Mouse (Mus musculus): ENCODE data around the gene Enho.
A peak's percentile ranks its signal among the peaks of the same experiment; 100 is the strongest.

Enho gene

DNA sequence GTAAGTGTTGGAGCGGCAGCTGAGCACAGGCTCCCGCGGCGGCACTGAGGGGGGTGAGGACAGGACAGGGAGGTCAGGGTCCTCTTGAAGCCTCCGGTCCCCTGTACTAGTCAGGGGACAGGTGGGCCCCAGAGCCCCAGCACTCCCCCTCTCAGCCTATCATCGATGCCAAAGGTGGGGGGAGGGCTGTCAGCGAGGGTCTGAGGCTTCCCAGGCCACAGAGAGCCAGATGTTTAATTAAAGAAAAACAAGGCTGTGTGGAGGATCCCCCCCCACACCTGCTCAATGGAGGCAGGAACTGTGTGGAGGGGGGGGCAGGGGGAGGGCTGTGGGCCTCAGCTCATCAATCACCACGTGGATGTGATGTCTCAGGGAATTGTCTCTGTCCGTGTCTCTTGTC is 23.5 kb upstream of the Enho start:
- no peak for DNase-seq (ENCODE audit: low spot score in 2 of 2)

DNA sequence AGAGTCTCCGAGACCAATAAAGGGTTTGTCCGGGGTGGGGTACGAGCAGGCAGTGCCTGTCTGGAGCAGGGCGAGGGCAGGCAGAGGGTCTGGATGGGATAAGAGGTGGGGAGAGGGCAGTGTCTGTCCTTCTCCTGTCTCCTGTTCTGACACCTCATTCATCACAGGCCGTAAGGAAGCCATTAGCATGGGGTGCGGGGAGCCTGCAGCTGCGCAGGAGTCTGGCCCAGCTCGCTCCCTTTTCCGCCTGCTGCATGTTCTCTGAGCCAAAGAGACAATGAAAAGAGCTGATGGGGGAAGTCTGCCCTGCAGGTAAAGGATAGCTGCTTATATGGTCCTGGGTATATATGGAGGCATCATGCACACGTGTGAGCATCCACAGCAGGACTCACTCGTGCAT is 22.6 kb upstream of the Enho start:
- DNase-seq (ENCODE audit: low spot score in 2 of 2) = no peak

DNA sequence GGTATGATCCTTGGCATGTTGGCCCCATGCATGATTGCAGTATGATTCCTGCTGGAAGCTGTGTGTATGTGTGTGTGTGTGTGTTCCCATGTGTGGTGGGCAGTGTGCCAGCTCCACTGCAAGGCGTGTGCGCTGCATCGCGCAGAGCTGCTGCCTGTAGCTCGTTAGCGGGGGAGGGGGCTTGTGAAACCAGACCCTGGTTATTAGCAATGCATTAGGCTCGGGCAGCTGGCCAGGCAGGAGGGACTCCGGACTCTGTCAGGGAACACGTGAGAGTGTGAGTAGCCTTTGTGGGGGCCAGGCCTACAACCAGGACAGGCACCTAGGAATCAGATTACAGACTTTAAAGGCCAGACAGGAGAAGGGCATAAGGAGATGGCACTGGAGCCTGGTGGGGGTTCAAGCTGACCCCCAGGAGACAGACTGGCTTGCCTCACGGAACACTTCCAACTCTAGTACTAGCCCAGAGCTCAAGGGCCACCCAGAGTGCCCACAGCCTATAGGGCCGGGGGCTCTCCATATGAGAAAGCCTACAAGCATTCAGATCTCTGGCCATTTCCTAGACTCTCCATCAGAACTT is 20.8 kb upstream of the Enho start:
- no peak for DNase-seq (ENCODE audit: low spot score in 2 of 2)

DNA sequence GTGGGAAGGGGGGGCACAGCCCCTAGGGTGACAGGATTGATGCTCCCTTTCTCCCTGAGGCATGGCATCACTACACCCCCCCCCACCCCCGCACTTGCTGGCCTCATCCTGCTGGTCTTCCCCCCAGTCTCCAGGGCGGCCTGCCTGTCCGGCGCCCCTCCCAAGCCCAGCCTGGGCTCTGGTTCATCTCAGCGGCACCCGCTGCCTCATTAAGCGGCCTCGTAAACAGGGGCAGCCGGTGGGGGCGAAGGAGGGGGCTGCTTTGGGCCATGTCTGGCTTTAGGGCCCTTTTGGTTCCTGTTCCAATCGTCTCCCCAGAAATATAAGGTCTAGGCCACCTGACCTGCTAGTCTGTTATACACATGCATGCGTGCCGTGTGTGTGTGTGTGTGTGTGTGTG is 19.4 kb upstream of the Enho start:
- DNase-seq (ENCODE audit: low spot score in 2 of 2) = no peak

DNA sequence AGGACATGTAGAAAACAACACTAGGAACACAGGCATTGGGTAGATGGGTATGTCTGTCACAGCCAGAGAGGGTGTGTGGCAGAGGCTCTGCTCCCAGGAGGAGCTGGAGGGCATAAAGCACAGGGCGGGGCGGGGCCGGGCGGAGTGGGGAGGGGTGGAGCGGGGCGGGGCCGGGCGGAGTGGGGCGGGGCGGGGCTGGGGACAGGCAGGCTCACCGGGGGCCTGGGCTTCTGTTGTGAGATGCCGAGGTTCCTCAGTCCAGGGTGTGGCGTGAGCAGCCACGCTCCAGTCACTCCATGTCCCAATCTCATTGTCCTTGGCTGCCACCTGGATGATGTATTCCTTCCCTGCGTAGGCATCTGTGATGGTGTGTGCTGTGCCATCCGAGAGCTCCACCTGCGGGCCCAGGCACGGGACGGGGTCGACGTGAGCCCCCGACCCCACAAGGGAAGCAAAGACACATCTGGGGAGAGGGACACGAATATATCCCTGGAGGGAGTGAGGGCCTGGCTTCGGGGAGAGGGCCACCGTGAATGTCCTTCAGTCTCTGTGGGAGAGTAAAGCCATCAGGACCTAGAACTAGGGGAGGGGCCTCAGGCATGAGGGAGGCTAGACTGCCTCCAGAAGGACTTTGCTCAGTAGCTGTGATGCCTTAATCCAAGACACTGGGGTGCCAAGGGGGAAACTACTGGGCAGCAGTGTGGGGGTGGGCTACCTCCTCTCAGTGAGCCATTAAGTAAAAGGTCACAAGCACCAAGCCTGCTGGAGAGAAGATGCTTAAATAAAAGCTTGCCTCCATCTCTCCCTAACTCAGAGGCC is 18.7 kb upstream of the Enho start:
- DNase-seq (ENCODE audit: low spot score in 2 of 2) = no peak

DNA sequence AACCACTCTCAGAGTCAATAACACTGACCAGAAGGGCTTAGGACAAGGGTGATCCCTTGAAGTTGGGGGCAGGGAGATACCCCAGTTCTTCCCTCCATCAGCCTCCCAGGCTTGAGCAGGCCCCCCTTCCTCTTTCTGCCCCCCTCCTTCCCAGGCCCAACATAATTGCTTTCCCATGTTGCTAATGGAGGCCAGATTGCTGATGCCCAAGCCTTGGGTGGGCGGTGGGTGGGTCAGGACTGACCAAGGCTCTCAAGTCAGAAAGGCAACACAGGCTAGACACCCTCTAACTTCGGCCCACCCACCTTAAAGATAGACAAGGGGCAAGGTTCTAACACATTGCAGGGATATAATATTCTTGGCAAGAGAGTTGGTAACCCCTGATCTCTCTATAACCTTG is 15.4 kb upstream of the Enho start:
- no peak for DNase-seq (ENCODE audit: low spot score in 2 of 2)

DNA sequence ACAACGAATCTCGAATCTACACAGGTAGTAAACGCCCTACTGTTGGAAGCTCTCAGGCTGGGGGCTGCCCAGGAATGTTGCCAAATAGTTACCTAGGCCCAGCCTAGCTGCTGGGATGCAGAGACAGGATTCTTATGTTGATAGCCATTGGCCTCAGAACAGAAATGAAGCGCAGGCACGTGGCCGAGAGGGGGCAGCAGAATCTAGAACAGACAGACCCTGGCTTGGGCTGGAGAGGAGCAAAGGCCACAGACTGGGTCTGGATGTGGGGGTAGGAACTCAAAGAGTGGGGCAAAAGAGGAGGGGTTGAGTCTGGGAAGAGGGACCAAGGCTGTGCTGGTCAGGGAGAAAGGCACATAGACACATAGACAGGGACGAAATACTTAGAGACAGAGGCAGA is 14.1 kb upstream of the Enho start:
- DNase-seq (ENCODE audit: low spot score in 2 of 2) = peak in 1 of 2 experiments; percentile 53

DNA sequence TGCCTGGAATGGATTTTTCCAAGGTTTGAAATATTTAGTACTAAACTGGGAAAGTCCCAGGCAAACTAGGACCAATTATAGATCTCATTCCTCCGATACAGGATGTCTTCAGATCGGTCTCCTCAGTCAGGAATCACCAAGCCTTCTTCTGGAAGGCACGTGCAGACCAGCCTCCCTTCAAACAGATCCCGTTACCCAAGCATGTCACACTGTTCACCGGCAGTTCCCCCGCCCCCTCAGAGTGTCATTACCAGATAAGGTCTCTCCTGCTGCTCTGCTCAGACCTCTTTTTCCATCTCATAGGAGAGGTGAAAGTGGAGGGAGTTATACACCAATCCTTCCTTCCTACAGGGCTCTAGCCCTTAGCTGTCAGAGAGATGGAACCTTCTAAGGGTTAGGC is 13.6 kb upstream of the Enho start:
- DNase-seq (ENCODE audit: low spot score in 2 of 2) = no peak

DNA sequence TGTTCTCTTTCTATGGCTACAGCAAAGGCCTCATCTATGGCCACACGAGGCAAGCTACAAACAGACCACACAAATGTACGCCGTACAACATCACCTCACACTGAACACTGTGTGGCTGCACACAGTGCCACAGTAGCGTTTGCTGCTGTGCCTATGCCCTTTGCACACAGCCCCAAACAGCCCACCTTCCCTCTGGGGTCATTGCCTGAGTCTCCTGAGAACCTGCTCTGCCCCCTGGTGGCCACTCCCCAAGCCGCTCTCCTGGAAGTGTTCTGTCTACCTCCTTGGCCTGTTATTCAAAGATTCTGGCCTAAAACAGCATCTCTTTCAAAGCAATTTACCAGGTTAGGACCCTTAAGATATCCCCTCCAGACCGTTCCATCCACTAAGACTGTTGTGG is 13.2 kb upstream of the Enho start:
- peak in 1 of 2 experiments; percentile 73 for DNase-seq (ENCODE audit: low spot score in 2 of 2)

DNA sequence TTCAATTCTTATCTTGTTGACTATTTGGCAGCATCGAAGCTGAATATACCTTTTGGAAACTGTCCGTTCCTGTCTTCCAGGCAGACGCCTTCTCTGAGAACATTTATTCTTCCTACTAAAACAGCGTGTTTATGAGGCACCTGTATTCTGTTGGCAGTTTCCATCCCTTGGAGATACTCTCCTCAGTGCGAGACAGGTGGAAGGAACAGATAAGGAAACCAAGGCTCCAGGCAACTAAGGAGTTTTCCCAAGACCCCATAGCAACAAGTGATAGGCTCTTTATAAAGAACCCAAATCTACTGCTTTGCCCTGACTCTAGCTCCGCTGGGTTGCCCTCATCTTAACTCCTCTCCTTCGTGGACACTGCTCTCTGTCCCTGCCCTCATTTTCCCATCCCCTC is 8.5 kb upstream of the Enho start:
- no peak for DNase-seq (ENCODE audit: low spot score in 2 of 2)

DNA sequence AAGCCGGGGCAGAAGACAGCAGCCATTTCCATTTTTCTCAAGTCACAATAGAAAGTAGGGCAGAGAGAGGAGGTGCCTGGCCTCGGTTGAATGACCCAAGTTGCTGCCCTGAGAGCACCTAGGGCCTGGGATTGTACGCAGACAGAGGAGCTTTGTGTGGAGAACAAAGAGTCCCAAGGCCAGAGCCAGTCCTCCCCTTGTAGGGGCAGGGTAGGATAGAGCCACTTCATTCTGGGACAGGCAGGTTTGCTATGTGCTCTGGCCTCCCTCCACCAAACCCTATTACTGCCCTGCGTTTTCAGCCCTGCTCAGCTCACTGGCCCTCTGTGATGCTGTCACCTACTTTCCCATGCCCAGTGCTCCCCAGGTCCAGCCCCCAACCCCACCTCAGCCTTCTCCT is 8.0 kb upstream of the Enho start:
- no peak for DNase-seq (ENCODE audit: low spot score in 2 of 2)

DNA sequence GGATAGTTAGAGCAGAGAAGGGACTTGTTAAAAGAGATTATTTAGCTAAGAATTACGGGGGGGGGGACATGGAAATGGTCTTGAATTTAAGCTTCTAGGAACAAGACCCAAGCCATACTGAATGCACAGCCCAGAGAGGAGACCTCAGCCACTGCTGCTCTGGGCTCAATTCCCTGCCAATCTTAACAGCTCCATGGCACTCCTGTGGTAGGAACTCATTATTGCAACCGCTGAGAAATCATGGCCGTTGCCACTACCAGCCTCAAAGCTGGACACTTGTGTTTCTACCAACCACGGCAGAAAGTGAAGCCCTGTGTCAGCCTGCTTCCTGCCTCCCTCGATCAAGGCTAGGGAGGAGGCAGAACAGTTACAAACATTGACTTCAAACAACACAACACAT is 5.4 kb upstream of the Enho start:
- peak in 1 of 2 experiments; percentile 42 for DNase-seq (ENCODE audit: low spot score in 2 of 2)

DNA sequence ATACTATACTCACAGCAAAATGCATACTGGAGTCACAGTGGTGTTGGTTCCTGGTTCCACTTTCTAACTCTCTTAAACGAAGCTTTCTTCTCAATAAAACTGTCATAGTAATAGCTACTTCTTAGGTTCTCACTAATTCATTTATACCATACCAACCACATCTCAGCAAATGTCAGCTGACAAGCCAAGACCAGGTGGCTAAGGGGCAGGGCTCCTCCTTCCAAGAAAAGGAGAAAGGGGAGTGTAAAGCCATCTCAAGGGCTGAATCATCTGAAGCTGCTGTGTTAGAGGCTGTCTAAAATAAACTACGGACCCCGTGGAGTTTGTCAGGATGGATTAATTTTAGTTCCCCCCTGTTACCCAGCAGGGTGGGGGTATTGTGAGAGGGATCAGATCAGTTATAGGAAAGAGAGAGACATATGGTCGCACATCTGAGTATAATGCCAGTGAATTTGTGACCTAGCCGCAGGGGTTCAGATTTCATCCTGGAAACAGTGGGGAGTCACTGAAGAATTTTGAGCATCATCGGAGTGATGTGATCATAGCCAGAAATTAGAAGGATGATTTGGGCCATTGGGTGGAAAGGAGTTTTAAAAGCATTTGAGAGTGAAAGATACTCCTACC is 1.2 kb upstream of the Enho start:
- no peak for DNase-seq (ENCODE audit: low spot score in 2 of 2)

DNA sequence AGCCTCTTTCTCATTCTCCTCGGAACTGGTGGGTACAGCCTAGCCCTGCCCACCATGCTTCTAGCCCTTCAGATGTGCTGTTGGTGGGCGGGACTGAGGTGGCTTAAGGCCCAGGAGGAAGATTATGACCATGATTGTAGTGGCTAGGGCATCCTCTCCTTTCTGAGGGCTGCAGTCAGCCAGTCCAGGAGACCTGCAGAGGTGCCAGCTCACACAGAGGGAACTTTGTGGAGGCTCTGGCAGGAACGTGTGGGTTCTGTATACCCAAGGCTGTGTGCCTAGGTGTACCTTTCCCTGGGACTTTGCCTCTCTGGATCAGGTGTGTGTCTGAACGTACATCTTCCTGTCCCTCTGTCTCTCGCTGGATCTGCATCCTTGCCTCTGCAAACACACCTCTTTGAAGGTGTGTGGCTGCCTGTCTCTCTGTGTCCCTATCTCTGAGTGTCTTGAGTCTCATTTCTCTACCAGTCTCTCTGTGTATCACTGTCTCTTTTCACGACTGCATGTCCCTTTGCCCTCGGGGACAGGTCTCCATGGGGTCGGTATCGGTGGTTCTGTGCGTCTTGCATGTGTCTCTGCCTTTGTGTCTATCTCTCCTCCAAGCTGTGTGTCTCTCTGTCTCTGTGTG is 796 bp downstream of the Enho start:
- no peak for DNase-seq (ENCODE audit: low spot score in 2 of 2)

DNA sequence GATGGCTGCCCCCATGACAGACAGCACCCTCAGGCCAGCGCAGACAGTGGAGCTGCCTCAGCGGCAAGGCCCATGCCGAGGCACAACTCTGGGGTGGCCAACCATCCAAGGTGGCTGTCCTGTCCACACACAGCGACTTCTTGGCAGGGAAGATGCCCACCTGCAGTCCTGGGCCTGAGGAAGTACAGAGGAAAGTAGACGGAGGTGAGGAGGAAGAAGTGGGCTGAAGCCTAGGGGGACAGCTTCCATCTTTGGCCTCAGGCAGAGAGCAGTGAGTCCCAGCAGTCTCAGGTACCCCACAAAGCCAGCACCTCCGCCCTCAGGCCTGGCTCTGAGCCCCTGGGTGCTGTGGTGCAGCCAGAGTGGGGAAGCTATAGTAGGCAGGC is 1.3 kb downstream of the Enho start:
- no peak for DNase-seq (ENCODE audit: low spot score in 2 of 2)

DNA sequence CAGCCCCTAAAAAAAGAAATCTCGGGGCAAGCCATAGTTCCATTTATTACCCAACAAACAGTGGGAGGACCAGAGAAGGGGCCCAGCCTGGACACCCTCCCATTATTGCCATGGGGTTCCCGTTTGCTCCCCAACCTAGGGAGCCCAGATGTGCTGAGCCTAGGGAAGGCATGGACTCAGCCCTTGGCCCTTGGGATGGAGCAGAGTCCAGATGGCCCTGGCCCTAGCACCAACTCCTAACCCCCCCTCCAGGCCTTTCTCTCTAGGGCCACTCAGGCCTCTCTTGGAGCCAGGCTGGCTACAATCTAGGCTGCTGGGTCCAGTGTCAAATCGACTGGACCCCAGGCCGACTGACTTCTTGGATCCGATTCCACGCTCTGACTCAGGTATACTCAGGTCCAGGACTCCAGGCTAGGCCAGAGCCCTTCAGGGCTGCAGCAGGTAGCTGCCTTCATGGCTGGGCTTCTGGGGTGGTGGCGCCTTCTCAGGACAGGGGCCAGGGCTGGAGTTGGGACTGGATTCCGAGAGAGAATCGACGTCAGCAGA is 1.9 kb downstream of the Enho start:
- no peak for DNase-seq (ENCODE audit: low spot score in 2 of 2)

DNA sequence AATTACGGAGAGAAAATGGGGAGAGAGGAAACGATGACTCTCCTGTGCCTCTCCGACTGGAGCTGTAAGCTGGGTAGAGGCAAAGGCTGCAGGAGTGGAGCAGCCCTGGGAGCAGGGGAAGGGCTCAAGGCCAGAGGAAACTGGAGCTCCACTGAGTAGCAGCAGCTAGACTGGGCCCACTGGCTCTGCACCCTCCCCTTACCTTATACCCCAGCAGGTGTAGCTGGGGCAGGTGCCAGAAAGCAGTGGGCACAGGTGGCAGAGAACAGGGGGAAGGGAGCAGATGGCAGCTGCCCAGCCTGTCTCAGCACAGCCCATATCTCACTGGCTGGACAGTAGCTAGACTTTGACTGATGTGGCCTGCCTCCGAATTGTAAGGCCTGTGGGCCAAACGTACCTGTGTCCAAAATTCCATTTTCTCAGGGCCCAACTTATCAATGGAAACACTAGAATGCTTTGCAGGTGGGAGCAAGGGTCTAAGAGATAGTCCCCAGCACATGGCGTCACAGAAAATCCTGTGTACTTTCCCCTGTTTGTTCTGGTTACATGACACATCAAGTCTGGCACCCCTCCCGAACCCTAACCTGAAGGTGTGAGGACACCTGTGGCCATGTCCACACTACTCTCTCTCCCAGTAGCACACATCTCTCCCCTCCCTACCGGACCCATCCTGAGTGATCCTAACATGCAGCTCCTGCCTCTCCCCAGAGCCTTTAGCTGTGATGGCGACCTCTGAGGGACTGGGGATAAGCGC is 3.1 kb downstream of the Enho start:
- no peak for DNase-seq (ENCODE audit: low spot score in 2 of 2)

DNA sequence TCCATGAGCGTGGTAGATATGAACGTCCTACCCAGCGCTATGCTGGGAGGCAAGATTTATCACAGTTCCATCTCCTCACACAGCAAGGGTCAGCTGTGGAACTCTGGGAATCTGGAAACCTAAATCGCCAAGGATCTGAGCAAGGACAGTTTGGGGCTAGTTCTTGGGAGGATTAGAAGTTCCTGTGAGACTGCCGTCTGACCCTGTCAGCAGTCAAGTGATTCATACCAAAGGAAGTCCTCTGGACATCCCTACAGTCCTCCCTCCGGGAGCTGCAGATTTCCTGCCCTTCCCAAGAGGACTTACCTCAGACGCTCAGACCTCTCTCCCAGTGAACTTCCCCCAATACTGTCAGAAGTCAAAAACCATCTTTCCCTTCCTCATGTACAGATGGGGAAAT is 3.8 kb downstream of the Enho start:
- DNase-seq (ENCODE audit: low spot score in 2 of 2) = no peak

DNA sequence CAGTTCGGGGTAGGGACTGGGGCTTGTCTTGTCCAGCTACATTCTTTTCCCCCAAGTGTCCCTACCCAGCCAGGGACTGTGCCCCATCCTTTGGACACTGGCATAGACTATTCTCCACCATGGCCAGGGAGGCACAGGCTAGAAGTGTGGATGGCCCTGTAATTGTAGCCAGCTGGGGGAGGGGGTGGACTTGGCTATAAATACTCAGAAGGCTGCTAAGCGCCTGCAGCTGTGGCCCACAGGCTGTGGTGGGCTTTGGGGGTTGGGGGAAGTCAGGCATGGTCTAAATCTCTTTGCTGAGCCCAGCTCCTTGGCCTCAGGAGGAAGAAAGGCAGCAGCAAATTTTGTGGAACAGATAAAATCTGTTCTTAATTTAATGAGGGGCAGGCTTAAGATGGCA is 4.2 kb downstream of the Enho start:
- no peak for DNase-seq (ENCODE audit: low spot score in 2 of 2)

DNA sequence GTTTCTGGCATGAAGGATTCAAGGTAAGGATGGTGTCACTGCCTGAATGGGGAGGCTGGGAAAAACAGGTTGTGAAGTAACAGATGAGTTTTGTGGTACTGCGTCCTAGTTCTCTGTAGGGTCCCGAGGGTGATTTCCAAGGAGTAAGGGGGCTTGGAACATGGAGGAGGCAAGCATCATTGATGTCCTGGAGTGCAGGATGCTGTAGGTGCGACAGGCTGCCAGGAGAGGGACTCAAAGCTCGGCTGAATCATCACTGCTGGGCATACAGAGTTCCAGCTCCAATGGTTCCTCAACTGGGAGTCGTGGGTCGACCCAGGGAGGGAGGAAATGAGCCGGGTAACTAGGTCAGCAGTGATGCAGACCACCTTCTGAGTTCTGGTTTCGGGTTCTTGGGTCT is 4.9 kb downstream of the Enho start:
- DNase-seq (ENCODE audit: low spot score in 2 of 2) = no peak

DNA sequence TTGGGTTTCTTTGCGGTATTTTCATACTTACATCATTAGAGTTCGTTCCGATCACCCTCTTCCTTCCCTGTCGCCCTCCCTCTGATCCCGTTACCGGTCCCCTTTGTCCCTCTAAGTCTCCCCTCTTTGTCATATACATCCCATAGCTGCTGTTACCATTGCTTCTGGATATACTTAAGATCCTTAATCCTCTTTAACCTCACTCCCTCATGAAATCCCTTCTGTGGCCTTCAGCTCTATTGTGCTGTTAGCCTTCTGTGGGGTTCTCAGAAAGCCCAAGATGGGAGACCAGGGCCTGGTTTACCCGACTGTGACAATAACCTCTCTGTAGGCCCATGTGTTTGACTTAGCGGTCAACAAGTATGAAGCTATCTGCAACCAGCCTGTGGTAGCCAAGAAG is 5.5 kb downstream of the Enho start:
- DNase-seq (ENCODE audit: low spot score in 2 of 2) = no peak

DNA sequence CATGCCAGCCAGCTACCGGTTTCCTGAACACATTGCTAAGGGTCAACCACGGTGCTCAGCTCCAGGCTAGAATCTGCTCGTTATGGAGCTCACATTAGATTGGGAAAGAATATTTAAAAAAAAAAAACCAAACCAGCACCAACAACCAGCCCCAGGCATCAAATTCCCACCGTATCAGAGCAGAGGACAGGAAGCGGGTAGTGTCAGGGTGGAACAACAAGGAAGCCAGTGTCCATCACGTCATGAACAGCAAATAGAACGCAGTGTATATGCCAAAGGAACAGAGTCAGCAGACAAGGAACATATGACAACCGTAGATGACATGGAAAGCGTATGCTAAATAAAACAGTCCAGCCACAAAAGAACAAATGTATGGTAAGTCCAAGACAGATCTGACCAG is 7.1 kb downstream of the Enho start:
- DNase-seq (ENCODE audit: low spot score in 2 of 2) = no peak
